In genomic region chr7:137913551-137914105, GRCm38 (mm10) we compare ENCODE assay signal across 19 mouse cellular contexts.
A peak's percentile ranks its signal among the peaks of the same experiment; 100 is the strongest.
DNase-seq lines count a peak whose midpoint lies in the region; ATAC-seq lines count a peak whose summit lies in the region.
"Had no signal": no experiment of that assay in that cellular context is flagged by ENCODE, and none has a peak within 500 bp of the region (broad histone marks: within the 10 kb centered on the region; RNA-seq: fewer than 3 reads in every experiment).

No protein-coding gene starts in this region.

- peak; percentile 96 for DNase-seq in heart, adult 11 months
- DNase-seq in heart, adult 8-10 months (ENCODE audit: low spot score), result peak; percentile 42
- DNase-seq in heart, postnatal 4 days, result no peak
- peak; percentile 49 for DNase-seq in brain, embryonic 18.5 days (ENCODE audit: low read depth, low spot score)
- peak; percentile 30 to 32 for DNase-seq in heart, postnatal 10 days
- DNase-seq in gastrocnemius, postnatal 14 days, result no peak
- DNase-seq in hindbrain, embryonic 14.5 days (ENCODE audit: low spot score), result no peak
- DNase-seq: adrenal gland, adult 2 months; adrenal gland, postnatal 14 days; cerebellum, adult 18-20 months; cerebellum, adult 9-10 months had no signal

- no peak overlapping the region for H3K4me3 ChIP-seq in heart, embryonic 12.5 days
- H3K4me3 ChIP-seq in hindbrain, embryonic 14.5 days (replicated peaks; ENCODE audit: low read length), result no peak overlapping the region
- H3K4me3 ChIP-seq: embryonic facial prominence, embryonic 12.5 days; embryonic facial prominence, embryonic 15.5 days; heart, embryonic 13.5 days; hindbrain, embryonic 15.5 days; kidney, embryonic 15.5 days had no signal

- WGBS in heart, embryonic 12.5 days, result 60% methylated on average over 4 of the region's 4 CpGs
- WGBS in hindbrain, embryonic 14.5 days, result 54% methylated on average over 4 of the region's 4 CpGs

- H3K36me3 ChIP-seq in heart, embryonic 12.5 days, result no peaks in the 10 kb centered on the region
- no peaks in the 10 kb centered on the region for H3K36me3 ChIP-seq in hindbrain, embryonic 14.5 days (replicated peaks; ENCODE audit: control insufficient read depth, insufficient read depth)
- H3K36me3 ChIP-seq: embryonic facial prominence, embryonic 12.5 days; embryonic facial prominence, embryonic 15.5 days; heart, embryonic 13.5 days; hindbrain, embryonic 15.5 days; kidney, embryonic 15.5 days had no signal

- peaks cover 2% of the 10 kb centered on the region; the same call in 1 of the 2 replicates for H3K4me1 ChIP-seq in heart, embryonic 12.5 days (replicated peaks)
- H3K4me1 ChIP-seq in hindbrain, embryonic 14.5 days (replicated peaks; ENCODE audit: control insufficient read depth, insufficient read depth, low read length), result no peaks in the 10 kb centered on the region
- H3K4me1 ChIP-seq: embryonic facial prominence, embryonic 15.5 days; heart, embryonic 13.5 days had no signal

- H3K9me3 ChIP-seq in heart, embryonic 12.5 days (replicated peaks), result no peaks in the 10 kb centered on the region
- no peaks in the 10 kb centered on the region for H3K9me3 ChIP-seq in hindbrain, embryonic 14.5 days (ENCODE audit: control insufficient read depth, low read length)
- H3K9me3 ChIP-seq: embryonic facial prominence, embryonic 12.5 days; embryonic facial prominence, embryonic 15.5 days; heart, embryonic 13.5 days; hindbrain, embryonic 15.5 days; kidney, embryonic 15.5 days had no signal

- H3K4me2 ChIP-seq in heart, embryonic 12.5 days, result no peak overlapping the region
- no peak overlapping the region for H3K4me2 ChIP-seq in hindbrain, embryonic 14.5 days (replicated peaks)
- H3K4me2 ChIP-seq: embryonic facial prominence, embryonic 12.5 days; embryonic facial prominence, embryonic 15.5 days; heart, embryonic 13.5 days; hindbrain, embryonic 15.5 days; kidney, embryonic 15.5 days had no signal

- intact Hi-C loops in heart, postnatal 10 days (cut with DNase I), result no loop called here
- intact Hi-C loops in gastrocnemius, postnatal 14 days (cut with DNase I; ENCODE audit: low total_unique reads), result no loop called here

- H3K9ac ChIP-seq in heart, embryonic 12.5 days, result no peak overlapping the region
- no peak overlapping the region for H3K9ac ChIP-seq in hindbrain, embryonic 14.5 days
- H3K9ac ChIP-seq: embryonic facial prominence, embryonic 12.5 days; embryonic facial prominence, embryonic 15.5 days; heart, embryonic 13.5 days; hindbrain, embryonic 15.5 days; kidney, embryonic 15.5 days had no signal

- H3K27me3 ChIP-seq in heart, embryonic 12.5 days (replicated peaks), result no peaks in the 10 kb centered on the region
- no peaks in the 10 kb centered on the region for H3K27me3 ChIP-seq in hindbrain, embryonic 14.5 days (ENCODE audit: control insufficient read depth, insufficient read depth, low read length)
- H3K27me3 ChIP-seq: embryonic facial prominence, embryonic 12.5 days; embryonic facial prominence, embryonic 15.5 days; heart, embryonic 13.5 days; hindbrain, embryonic 15.5 days; kidney, embryonic 15.5 days had no signal

- no peak overlapping the region for H3K27ac ChIP-seq in heart, embryonic 12.5 days (ENCODE audit: poor library complexity, severe bottlenecking)
- H3K27ac ChIP-seq in hindbrain, embryonic 14.5 days, result no peak overlapping the region
- H3K27ac ChIP-seq: embryonic facial prominence, embryonic 12.5 days; embryonic facial prominence, embryonic 15.5 days; heart, embryonic 13.5 days; hindbrain, embryonic 15.5 days; kidney, embryonic 15.5 days had no signal

- ATAC-seq in heart, embryonic 12.5 days (ENCODE audit: insufficient number of reproducible peaks, low FRiP score), result no peak
- no peak for ATAC-seq in hindbrain, embryonic 14.5 days (ENCODE audit: low FRiP score)
- ATAC-seq: CD4-positive, CD25-positive, alpha-beta regulatory T cell, adult 4 months; intestine, postnatal 0 days had no signal

Comparison
In these comparisons a context has a peak if more than half of its experiments do, and no peak if none do; other contexts are left out.
1. DNase-seq: peak in heart, adult 11 months (single experiment), heart, adult 8-10 months (single experiment), brain, embryonic 18.5 days (single experiment) and heart, postnatal 10 days (2 of 2); none in heart, postnatal 4 days (single experiment), gastrocnemius, postnatal 14 days (single experiment) and hindbrain, embryonic 14.5 days (single experiment).